Mouse (Mus musculus): ENCODE data around the gene Mroh9. TPM values are rescaled to one million over a fixed set of nuclear protein-coding genes. Genes with fewer than 3 reads are reported as not detected.

Gene Mroh9
- not detected in 2 replicates for polyA plus RNA-seq (2016; fragmentation: Nextera tagmentation; extraction: Ambion mirVana)

GRCm38 (mm10) chr1:163085570-163085969 lies at the start of gene Mroh9:
Gene Mroh9, minus strand, starts transcription at chr1:163085670.
- WGBS, result 88% methylated on average over 2 of the region's 2 CpGs
- ATAC-seq (ENCODE audit: insufficient number of reproducible peaks, insufficient read depth, low FRiP score, low TSS enrichment, low read depth), result no peak
- H3K9me3 ChIP-seq, result no peaks in the 10 kb centered on the region
- no peaks in the 10 kb centered on the region for H3K27me3 ChIP-seq
- H3K9ac ChIP-seq (replicated peaks), result no peak within 1 kb of the TSS
- no peak within 1 kb of the TSS for H3K27ac ChIP-seq
- H3K4me1 ChIP-seq (replicated peaks), result no peaks in the 10 kb centered on the region
- H3K4me2 ChIP-seq, result no peak within 1 kb of the TSS
- no peak within 1 kb of the TSS for H3K4me3 ChIP-seq (replicated peaks)
- no peaks in the 10 kb centered on the region for H3K36me3 ChIP-seq

- no peak overlapping the region for H3K27ac ChIP-seq
- no peaks in the 10 kb centered on the region for H3K9me3 ChIP-seq
- no peaks in the 10 kb centered on the region for H3K27me3 ChIP-seq
- WGBS, result 33% methylated on average over 3 of the region's 3 CpGs
- H3K4me3 ChIP-seq (replicated peaks), result no peak overlapping the region
- no peak for ATAC-seq (ENCODE audit: insufficient number of reproducible peaks, insufficient read depth, low FRiP score, low TSS enrichment, low read depth)
- no peak overlapping the region for H3K4me2 ChIP-seq
- H3K9ac ChIP-seq (replicated peaks), result no peak overlapping the region
- H3K4me1 ChIP-seq (replicated peaks), result peaks cover 11% of the 10 kb centered on the region
- H3K36me3 ChIP-seq, result no peaks in the 10 kb centered on the region
These were observed 44.5 kb upstream of the Mroh9 start for GRCm38 (mm10) chr1:163129976-163130375.

DNA sequence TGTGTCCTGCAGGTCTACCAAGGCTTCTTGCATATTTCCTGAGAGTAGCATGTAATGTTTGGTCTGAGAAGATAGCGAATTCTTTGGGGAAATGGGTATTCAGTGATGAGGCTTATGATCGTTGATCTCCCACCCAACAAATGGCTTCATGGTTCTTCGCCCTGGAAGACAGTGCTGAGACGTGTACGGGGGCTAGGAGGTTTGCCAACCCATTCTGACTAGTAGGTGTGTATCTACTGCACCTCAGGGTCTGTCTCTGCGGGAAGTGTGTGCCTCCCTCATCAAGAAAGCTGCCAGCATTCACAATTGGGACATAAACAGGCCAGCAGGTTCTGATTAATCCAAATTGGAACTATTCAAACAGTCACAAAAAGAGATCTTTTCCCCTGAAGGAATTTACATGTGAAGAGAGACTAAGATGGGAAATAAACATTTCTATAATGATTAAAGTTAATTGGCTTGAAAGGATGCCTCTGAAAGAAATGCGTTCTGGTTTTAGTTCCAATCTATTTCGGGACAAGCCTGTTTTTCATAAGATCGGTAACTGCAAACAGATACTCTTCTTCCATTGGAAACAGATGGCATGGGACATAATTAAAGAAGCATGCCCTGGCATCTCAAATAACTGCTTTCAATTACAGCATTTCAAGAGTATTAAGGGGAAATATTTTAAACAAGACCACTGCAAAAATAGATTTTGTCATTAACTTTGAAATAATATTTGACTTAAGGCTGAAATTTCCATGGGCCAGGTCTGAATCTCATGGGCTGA lies 43.8 kb upstream of the Mroh9 start:
- H3K9me3 ChIP-seq, result no peaks in the 10 kb centered on the region
- no peak overlapping the region for H3K4me2 ChIP-seq
- WGBS, result 30% methylated on average over 9 of the region's 9 CpGs
- ATAC-seq (ENCODE audit: insufficient number of reproducible peaks, insufficient read depth, low FRiP score, low TSS enrichment, low read depth), result no peak
- peaks cover 11% of the 10 kb centered on the region for H3K4me1 ChIP-seq (replicated peaks)
- no peak overlapping the region for H3K27ac ChIP-seq
- no peaks in the 10 kb centered on the region for H3K27me3 ChIP-seq
- H3K36me3 ChIP-seq, result no peaks in the 10 kb centered on the region
- no peak overlapping the region for H3K9ac ChIP-seq (replicated peaks)
- no peak overlapping the region for H3K4me3 ChIP-seq (replicated peaks)

DNA sequence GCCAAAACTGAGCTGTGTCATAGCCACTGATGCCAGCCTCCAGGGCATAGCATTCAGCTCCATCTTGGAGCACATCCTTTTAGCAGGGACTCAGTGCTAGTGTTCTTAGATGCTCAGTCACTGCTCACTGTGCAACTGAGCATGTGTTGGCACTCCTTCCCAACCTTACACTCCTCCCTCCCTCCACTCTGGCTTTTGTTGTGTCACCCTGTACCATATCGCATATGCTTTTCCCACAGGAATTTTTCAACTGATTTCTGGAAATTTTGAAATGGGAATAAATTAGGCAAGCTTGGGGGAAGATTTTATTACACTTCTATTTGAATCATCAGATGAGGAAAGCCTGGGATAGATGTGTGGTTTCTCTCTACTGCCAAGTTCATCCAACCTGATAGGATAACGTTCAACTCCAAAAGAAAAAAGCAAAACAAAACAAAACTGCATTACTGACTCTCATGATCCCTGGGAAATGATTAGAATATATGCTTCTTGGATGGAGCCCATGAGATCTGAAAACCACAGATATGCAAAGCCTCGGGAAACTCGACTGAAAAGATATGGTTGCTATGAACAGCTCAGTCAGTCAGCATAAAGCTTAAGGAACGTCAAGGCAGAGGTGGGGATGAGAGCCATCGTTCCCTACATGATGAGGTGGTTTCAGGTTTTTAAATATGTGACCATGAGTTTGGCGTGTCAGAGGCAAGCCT lies 40.9 kb upstream of the Mroh9 start:
- no peaks in the 10 kb centered on the region for H3K27me3 ChIP-seq
- no peak for ATAC-seq (ENCODE audit: insufficient number of reproducible peaks, insufficient read depth, low FRiP score, low TSS enrichment, low read depth)
- no peak overlapping the region for H3K9ac ChIP-seq (replicated peaks)
- no peaks in the 10 kb centered on the region for H3K36me3 ChIP-seq
- whole genome bisulfite sequencing, result 51% methylated on average over 7 of the region's 7 CpGs
- no peak overlapping the region for H3K4me3 ChIP-seq (replicated peaks)
- no peak overlapping the region for H3K4me2 ChIP-seq
- no peaks in the 10 kb centered on the region for H3K9me3 ChIP-seq
- no peak overlapping the region for H3K27ac ChIP-seq
- H3K4me1 ChIP-seq (replicated peaks), result peaks cover 11% of the 10 kb centered on the region

- no peaks in the 10 kb centered on the region for H3K36me3 ChIP-seq
- H3K27ac ChIP-seq, result no peak overlapping the region
- 81% methylated on average over 1 of the region's 1 CpGs for WGBS
- H3K27me3 ChIP-seq, result no peaks in the 10 kb centered on the region; the same call in 1 of the 2 replicates
- no peak overlapping the region for H3K4me3 ChIP-seq (replicated peaks)
- H3K9me3 ChIP-seq, result no peaks in the 10 kb centered on the region
- no peak overlapping the region for H3K4me2 ChIP-seq
- no peak for ATAC-seq (ENCODE audit: insufficient number of reproducible peaks, insufficient read depth, low FRiP score, low TSS enrichment, low read depth)
- no peaks in the 10 kb centered on the region; the same call in 1 of the 2 replicates for H3K4me1 ChIP-seq (replicated peaks)
- no peak overlapping the region for H3K9ac ChIP-seq (replicated peaks)
These were observed 36.9 kb upstream of the Mroh9 start for GRCm38 (mm10) chr1:163122414-163122813.

DNA sequence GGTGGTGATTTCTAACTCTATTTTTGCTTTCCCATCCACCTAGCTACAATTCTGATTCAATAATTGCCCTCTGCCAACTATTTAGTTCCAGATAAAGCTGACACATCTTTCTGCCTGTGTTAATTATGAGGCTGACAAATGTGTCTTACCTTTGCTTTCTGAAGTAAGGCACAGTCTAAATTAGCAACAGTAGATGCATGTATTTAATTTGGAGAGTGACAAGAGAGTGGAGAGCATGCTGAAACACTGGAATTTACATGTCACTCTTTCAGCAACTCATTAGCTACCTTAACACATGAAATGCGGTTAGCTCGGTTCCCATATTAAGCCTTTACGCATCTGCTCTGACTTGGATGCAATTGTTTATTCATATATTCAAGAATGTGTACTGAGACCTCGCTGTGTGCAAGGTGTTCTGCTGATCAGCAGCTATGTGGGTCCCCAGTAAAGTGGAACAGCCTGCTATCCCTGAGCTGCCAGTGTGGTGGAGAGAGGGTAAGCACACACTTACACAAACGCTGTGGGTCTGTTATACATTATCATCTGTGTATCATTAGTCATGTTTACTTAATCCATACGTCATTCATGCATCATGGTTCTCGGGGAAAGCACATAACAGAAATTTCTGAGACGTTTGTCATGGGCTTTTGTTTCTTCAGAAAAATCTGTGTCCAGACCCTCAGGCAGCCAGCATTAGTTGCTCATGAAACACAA lies 28.1 kb upstream of the Mroh9 start:
- Histone ChIP-seq H3K4me3 (replicated peaks) (no peak overlapping the region), H3K27me3 (no peaks in the 10 kb centered on the region), H3K4me2 (no peak overlapping the region), H3K27ac (no peak overlapping the region), H3K9ac (replicated peaks) (no peak overlapping the region), H3K4me1 (replicated peaks) (no peaks in the 10 kb centered on the region), H3K9me3 (no peaks in the 10 kb centered on the region), H3K36me3 (no peaks in the 10 kb centered on the region)
- WGBS, result 54% methylated on average over 8 of the region's 8 CpGs
- no peak for ATAC-seq (ENCODE audit: insufficient number of reproducible peaks, insufficient read depth, low FRiP score, low TSS enrichment, low read depth)

DNA sequence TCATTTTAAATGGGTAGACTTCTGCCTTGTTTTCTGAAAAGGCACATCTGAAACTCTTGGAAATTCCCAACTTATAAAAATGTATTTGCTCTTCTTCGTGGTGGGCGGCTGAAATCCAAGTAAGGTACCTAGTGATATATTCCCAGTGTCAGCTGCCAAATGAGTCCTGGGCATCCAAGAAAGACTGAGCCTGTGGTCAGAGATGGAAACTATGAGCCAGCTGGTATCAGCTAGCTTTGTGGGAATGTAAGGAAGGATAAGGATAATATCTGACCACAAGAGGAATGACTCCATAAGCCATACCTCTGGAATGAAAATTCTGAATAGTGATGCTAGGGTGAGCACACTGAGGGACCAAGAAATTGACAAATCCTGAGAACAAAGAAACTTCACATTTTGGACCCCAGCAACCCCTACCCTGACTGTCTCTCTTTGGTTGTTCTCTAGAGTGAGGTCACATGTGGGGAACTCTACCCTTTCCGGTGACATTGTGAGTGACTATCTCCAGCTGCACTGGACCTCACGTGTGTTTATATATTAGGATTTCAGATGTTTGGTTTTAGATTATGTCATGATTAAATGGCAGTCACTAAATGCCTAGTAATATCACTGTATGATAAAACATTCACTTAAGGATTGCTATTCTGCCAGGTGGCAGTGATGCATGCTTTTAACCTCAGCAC lies 27.2 kb upstream of the Mroh9 start:
- Histone ChIP-seq H3K36me3 (no peaks in the 10 kb centered on the region), H3K27me3 (no peaks in the 10 kb centered on the region), H3K27ac (no peak overlapping the region), H3K9ac (replicated peaks) (no peak overlapping the region), H3K9me3 (no peaks in the 10 kb centered on the region), H3K4me3 (replicated peaks) (no peak overlapping the region), H3K4me2 (no peak overlapping the region), H3K4me1 (replicated peaks) (no peaks in the 10 kb centered on the region)
- WGBS, result 89% methylated on average over 4 of the region's 4 CpGs
- no peak for ATAC-seq (ENCODE audit: insufficient number of reproducible peaks, insufficient read depth, low FRiP score, low TSS enrichment, low read depth)

DNA sequence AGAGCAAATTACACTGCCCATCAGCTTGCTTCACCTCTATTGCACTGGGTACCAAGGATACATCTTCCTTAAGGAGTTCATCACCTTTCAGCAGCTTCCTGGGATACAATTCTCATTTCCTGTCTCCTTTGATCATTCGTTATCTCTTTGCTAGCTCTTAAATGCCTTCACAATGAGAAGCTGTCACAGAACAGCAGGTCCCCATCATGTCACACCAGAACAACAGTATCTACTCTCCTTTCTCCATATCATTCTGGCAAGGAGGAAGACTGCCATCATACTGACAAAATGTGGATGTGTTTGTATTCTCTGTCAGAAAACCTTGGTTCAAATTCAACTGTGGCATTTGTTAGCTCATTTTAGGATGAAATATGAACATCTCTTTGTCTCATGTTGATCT lies 19.5 kb upstream of the Mroh9 start:
- Histone ChIP-seq H3K4me3 (replicated peaks) (no peak overlapping the region), H3K27me3 (no peaks in the 10 kb centered on the region), H3K4me2 (no peak overlapping the region), H3K4me1 (replicated peaks) (no peaks in the 10 kb centered on the region), H3K36me3 (no peaks in the 10 kb centered on the region), H3K9ac (replicated peaks) (no peak overlapping the region), H3K9me3 (no peaks in the 10 kb centered on the region), H3K27ac (no peak overlapping the region)
- no peak for ATAC-seq (ENCODE audit: insufficient number of reproducible peaks, insufficient read depth, low FRiP score, low TSS enrichment, low read depth)
- 41% methylated on average over 1 of the region's 1 CpGs for WGBS

GRCm38 (mm10) chr1:163091438-163092155 lies 6.1 kb upstream of the Mroh9 start:
- H3K36me3 ChIP-seq, result no peaks in the 10 kb centered on the region
- H3K9ac ChIP-seq (replicated peaks), result no peak overlapping the region
- 52% methylated on average over 10 of the region's 10 CpGs for WGBS
- H3K4me2 ChIP-seq, result no peak overlapping the region
- ATAC-seq (ENCODE audit: insufficient number of reproducible peaks, insufficient read depth, low FRiP score, low TSS enrichment, low read depth), result no peak
- no peaks in the 10 kb centered on the region for H3K27me3 ChIP-seq
- H3K4me1 ChIP-seq (replicated peaks), result 0 out of 2 replicates have a peak, but pooled peaks cover 6% of the 10 kb centered on the region
- H3K27ac ChIP-seq, result no peak overlapping the region
- no peak overlapping the region for H3K4me3 ChIP-seq (replicated peaks)
- H3K9me3 ChIP-seq, result no peaks in the 10 kb centered on the region

DNA sequence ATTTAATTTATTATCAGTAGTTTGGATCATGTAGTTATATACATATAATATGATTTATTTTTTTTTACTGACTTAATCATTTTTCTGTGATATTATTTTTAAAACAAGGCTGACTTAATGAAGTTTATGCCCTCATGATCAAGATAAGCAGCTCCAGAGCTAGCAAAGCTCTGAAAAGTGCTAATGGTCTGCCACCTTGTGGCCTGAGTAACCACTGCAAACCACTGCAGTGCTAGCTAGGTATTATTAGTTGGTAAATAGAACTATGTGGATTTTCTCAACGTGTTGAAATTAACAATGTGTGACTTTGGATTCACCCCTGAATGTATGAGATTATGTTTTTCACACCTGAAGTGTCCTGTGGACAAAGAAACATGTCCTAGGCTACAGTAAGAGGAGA lies 15.0 kb downstream of the Mroh9 start:
- Histone ChIP-seq H3K4me2 (no peak overlapping the region), H3K4me1 (replicated peaks) (no peaks in the 10 kb centered on the region), H3K27me3 (no peaks in the 10 kb centered on the region), H3K4me3 (replicated peaks) (no peak overlapping the region), H3K9me3 (no peaks in the 10 kb centered on the region), H3K27ac (no peak overlapping the region), H3K9ac (replicated peaks) (no peak overlapping the region), H3K36me3 (no peaks in the 10 kb centered on the region)
- no peak for ATAC-seq (ENCODE audit: insufficient number of reproducible peaks, insufficient read depth, low FRiP score, low TSS enrichment, low read depth)
- 13% methylated on average over 1 of the region's 1 CpGs for WGBS

Measured in limb, embryonic 12.5 days (tissue).